Mouse (Mus musculus) c-Kit-positive CD71-negative TER-119-negative erythroid progenitor cells, embryonic 14.5 days (primary cell): ENCODE measurements at regions not wholly inside any gene's neighbourhood (a gene's known extent, or its start where the extent isn't known, plus 50 kb on each side); places are given as distances from the start of the nearest gene placed in this dataset.

Experiments
- DNase-seq: peaks from one replicate; pipeline ENCODE4 v3.0.0-alpha.2; 2013; ENCODE audit warnings: low read depth

DNA sequence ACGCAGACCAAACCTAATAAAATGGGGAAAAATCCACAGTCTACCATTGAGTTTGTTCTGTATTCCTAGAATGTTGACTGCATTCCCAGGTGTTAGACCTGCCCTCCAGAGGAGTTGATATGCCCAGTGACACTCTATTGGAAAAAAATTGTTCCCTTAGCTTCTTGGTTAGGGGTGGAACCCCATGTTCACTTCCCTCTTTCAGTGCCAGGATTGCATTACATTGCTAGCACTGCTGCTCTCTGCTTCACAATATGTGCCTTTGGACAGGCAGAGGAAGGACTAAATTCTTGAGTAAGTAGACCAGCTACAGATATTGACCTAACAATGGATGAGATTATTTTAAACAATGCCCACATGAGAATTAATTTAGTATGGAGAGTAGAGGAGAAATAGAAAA lies 607.3 kb upstream of the Nr5a2 start:
- DNase-seq, result no peak

DNA sequence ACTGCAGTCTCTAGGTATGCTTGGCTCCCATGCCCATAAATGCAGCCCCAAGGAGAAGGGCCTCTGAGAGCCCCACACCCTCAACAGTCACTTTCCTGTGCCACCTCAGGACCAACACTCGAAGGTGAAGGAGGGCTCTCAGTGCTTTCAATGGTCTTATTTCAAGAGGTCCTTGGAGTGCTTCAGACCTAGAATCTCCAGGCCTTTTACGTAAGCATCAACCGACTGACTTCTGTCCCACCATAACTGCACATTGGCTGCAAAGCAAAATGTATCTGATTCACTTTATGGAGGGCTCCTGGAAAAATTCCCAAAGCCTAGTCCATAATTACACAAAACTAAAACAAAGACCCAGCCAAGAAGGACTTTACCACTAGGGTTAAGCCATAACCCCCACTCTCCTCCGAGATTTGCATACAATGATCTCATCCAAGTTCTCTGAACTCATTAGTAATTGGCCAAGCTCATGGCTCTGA lies 605.4 kb upstream of the Nr5a2 start:
- no peak for DNase-seq

DNA sequence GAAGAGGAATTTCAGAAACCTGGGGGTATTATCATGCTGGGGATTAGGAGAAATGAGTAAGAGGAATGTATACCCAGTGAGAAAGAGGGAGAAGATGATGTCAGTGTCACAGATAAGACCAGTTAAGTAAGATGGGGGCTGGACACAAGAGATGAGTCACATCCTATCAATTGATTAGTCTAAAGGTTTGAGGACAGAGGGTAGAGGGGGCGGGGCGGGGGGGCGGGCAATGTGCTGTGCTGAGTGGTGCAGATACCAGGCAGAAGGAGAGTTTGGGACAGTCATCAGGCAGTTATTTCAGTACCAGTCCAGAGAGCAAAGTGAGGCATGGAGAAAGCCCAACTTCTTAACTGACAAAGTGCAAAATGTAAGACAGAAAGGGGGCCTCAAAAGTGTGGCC lies 601.4 kb upstream of the Nr5a2 start:
- DNase-seq, result no peak

DNA sequence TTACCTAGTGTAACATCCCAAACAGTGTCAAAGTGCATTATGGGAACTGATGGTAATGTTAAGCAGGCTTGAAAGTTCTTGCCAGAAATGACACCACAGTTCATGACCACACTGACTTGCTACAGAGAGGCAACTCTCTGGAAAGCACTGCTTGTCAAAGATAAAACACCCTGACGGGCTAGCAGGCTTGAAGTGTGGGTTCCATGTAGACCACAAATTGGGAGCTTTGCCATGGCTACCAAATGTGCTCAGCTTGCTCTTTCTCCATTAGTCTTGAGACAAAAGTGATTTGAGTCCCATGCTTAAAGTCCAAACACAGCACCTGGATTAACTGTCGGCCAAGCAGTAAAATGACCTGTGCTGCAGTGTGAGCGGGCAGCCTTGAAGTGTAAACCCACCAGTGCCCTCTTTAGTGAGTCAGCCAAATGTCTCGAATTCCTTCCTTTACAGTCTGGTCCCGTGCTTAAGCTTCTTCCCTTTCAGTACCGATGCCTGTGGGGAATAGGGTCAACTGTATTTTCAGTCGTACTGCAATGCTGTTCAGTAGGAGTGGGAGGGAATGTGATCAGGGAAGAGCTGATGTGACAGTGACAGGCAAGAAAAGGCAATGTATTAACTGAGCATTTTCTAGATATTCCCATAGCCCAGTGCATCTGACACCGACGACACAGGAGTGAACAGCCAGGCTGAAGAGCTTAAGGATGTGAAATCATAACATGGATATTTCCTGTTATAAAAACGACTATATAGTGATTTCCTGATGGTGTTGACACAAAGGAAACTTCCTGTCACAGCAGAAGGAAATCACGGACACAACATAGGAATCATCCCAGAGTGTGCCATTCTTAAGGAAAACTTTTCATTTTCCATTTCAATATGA lies 600.4 kb upstream of the Nr5a2 start:
- DNase-seq, result no peak

- no peak for DNase-seq
These were observed 589.4 kb upstream of the Nr5a2 start for GRCm38 (mm10) chr1:137549659-137550058.

GRCm38 (mm10) chr1:137545666-137546065 lies 585.4 kb upstream of the Nr5a2 start:
- DNase-seq, result no peak

- no peak for DNase-seq
These were observed 583.6 kb upstream of the Nr5a2 start for GRCm38 (mm10) chr1:137543828-137544227.

DNA sequence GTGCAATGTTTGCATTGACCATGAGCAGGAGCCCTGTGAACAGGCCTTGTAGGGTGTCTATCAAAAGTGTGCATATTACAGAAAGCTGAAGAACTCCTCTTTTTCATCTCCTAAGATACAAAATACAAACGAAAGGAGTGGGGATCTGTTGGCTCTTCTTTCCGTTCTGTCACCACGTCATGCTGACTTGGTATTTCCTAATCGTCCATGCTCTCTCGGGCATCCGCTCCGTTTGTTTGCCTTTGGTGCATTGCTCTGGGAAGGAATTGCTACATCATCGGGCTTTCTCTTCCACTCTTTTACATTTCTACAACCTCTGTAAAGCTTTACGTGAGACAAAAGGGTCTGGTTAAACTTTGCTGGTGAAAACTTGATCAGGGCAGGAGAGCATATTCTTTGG lies 581.2 kb upstream of the Nr5a2 start:
- DNase-seq, result no peak

- DNase-seq, result no peak
These were observed 579.3 kb upstream of the Nr5a2 start for GRCm38 (mm10) chr1:137539424-137540116.

GRCm38 (mm10) chr1:137514750-137515149 lies 554.5 kb upstream of the Nr5a2 start:
- DNase-seq, result no peak

DNA sequence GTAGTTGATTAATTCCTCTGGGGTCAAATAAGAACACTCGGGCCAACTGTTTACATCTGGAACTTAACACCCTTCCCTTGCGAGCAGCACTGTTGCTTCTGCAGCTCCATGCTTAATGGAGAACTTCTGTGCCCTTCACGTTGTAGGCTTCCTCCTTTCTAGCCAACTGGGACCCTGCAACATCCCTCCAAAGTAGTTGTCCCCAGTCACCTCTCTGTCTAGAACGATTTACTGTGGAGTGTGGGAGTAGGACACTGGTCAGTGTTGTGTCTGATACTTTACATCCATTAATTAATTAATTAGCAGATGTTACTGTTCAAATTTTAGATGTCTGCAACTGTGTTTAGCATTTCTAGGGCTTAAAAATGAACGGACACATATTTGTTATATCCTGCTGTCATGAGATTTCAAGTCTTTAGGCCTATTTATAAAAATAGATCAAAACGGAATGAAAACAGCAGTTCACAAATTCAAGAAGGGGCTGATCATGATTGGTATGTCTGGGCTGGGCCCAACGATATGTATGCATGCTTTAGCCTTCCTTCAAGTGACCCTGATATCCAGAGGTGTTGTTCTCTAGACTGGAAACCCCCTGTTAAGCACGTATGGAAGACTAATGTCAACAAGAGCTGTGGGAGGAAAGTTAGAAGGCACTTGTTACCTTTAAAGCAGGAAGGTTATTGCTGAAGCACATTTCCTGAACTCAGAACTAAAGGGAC lies 543.6 kb upstream of the Nr5a2 start:
- DNase-seq, result no peak

DNA sequence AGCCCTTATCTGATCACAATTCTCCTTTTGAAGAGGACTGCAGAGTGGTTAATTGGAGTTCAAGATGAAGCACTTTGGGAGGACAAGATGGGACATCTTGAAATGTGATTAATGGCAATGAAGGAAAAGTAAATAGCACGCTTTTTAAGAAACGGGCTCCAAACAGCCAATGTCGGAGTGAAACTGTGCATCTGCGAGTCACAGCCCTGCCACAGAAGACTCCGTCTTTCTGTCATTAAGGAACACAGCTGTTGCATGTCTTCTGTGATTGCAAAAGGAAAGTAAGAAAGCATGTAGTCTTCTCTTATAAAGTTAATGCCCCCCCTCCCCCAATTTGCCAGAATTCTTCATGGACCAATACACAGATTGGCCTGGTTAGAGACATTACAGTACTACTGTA lies 528.0 kb upstream of the Nr5a2 start:
- no peak for DNase-seq

DNA sequence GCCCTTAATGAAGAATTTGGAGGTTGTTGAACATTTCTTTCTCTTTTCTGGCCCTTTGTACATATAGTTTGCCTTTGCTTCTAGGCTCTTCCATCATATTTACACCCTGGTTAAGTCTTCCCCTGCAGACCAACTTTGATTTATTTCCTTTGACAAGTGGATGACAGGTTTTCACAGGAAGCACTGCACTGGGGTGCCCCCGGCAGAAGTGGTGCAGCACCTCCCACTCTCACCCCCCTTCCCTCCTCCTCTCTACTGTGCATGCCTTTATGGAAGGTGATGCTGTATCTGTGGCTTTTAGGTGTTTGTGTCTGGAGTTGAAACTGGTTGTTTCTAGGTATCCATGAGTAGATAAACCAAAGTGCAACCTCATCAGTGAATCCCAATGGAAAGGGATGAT lies 518.2 kb upstream of the Nr5a2 start:
- DNase-seq, result no peak

- DNase-seq, result no peak
These were observed 517.0 kb upstream of the Nr5a2 start for GRCm38 (mm10) chr1:137477239-137477638.

DNA sequence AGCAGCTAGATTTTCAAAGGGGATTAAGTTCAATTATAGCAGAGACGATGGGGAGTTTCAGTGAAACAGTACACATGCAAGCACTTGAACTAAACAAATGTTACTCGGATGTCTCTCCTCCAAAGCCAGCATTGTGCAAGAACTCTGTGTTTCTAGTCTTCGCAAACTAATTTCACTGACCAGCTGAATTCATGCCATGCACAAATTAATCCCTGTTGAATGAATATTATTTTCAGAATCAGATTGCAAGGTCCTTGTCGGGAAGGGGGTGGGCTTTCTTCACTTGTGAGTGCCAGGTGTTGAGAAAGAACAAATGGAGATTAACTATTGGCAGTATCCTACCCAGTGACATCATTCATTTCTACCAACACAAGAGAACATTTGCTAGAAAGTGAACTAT lies 514.6 kb upstream of the Nr5a2 start:
- no peak for DNase-seq

- DNase-seq, result no peak
These were observed 513.8 kb upstream of the Nr5a2 start for GRCm38 (mm10) chr1:137473800-137474685.

DNA sequence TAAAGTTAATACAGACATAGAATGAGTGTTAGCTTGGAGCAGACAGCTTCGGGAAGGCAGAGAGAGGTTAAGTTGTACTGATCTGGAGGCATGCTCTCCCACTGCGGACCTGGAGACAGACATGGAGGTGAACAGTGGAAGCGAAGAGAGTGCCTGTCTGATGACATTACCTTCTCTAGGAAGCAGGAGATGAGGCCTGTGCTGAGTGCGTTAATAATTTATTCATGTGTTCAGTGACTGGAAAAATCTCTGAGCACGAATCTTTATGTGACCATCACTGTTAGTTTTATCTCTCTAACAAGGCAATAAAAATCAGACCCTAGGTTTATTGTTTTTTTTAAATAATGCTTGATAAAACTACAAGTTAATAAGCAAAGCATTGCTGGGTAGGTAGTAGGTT lies 504.7 kb upstream of the Nr5a2 start:
- no peak for DNase-seq

GRCm38 (mm10) chr1:137461189-137461588 lies 500.9 kb upstream of the Nr5a2 start:
- no peak for DNase-seq

GRCm38 (mm10) chr1:137453446-137454208 lies 493.4 kb upstream of the Nr5a2 start:
- no peak for DNase-seq

- no peak for DNase-seq
These were observed 492.5 kb upstream of the Nr5a2 start for GRCm38 (mm10) chr1:137452749-137453148.

DNA sequence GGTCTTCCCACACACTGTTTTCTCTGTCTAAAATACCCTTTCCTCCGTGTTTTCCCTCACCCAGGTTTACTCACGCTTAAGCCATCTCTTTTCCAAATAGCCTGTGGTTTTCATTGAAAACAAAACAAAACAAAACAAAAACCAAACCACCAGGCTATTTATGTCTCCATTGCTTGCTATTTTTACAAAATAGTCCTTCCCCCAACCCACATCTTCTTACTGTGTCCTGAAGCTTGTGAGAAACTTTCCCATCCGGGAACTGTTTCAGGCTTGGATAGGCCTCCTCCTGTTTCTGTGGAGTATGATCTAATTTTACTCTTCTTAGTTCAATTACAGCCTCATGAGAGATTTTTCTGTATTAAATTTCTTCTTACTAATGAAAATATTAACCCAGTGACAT lies 486.2 kb upstream of the Nr5a2 start:
- no peak for DNase-seq
